Mouse (Mus musculus): ENCODE results near the gene Esrra. TPM values are rescaled to one million over a fixed set of nuclear protein-coding genes. Genes with fewer than 3 reads are reported as not detected.
"Not testable (repeated sequence)": the region's sequence is repeated elsewhere in the genome, so short reads cannot be mapped to it uniquely, and the experiment has no call there.

The Esrra gene
- polyA plus RNA-seq, 1 experiment from 2014 or later, result 20.8 TPM

DNA sequence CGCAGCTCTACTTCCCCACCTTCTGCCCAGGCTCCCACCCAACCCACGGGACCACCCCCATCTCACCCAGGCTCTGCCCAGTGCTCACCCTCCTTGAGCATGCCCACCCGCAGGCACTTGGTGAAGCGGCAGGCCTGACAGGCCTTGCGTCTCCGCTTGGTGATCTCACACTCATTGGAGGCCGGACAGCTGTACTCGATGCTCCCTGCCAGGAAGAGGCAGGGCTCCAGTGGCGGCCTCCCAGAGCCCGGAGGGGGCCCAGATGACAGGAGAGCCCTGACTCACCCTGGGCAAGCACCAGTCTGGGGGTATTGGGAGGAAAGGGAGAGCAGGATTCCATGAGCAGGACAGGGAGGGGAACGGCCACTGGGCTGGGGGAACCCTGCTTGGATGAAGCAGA, 7.6 kb downstream of the Esrra start:
- no peaks in the 10 kb centered on the region for H3K4me1 ChIP-seq (replicated peaks; ENCODE audit: control insufficient read depth, insufficient read depth)
- no peak overlapping the region for H3K4me2 ChIP-seq (replicated peaks; ENCODE audit: low read depth)
- H3K9me3 ChIP-seq (ENCODE audit: control insufficient read depth, low read length), result no peaks in the 10 kb centered on the region
- H3K27ac ChIP-seq (replicated peaks), result 0 out of 2 replicates have a peak overlapping the region, but pooled peaks have one; percentile 18
- DNase-seq (ENCODE audit: low spot score) (peak; percentile 14), ATAC-seq (ENCODE audit: low FRiP score, low TSS enrichment) (no peak)
- 0 out of 2 replicates have a peak overlapping the region, but pooled peaks have one; percentile 13 for H3K9ac ChIP-seq (ENCODE audit: low read length)
- no peak overlapping the region for H3K4me3 ChIP-seq (ENCODE audit: low read depth, low read length)
- WGBS, result 60% methylated on average over 11 of the region's 11 CpGs
- no peak for TF ChIP-seq CTCF (IDR thresholded peaks at IDR 0.05; ENCODE audit: low read depth)
- TF ChIP-seq EP300 (optimal IDR thresholded peaks at IDR 0.05), result no peak
- no peaks in the 10 kb centered on the region for H3K27me3 ChIP-seq (ENCODE audit: control insufficient read depth, insufficient read depth, low read length)
- peaks cover 15% of the 10 kb centered on the region for H3K36me3 ChIP-seq (ENCODE audit: control insufficient read depth, insufficient read depth, low read length)

DNA sequence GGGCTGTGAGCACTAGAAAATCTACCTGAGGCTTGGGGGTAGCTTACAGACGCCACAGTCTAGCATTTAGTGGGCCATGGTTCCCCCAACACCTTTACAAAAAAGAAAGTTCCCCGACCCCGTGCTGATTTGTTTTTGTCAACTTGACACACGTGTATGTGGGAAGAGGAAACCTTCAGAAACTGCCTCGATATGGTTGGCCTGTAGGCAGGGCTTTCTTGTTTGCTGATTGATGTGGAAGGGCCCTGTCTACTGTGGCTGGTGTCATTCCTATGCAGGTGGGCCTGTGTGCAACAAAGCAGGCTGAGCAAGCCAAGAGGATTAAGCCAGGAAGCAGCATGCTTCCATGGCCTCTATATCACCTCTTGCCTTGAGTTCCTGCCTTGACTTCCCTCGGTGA, 8.6 kb downstream of the Esrra start:
- Histone ChIP-seq H3K9ac (ENCODE audit: low read length) (no peak overlapping the region), H3K27ac (replicated peaks) (no peak overlapping the region), H3K9me3 (ENCODE audit: control insufficient read depth, low read length) (no peaks in the 10 kb centered on the region), H3K4me1 (replicated peaks; ENCODE audit: control insufficient read depth, insufficient read depth) (peaks cover 3% of the 10 kb centered on the region; the same call in 1 of the 2 replicates), H3K4me3 (ENCODE audit: low read depth, low read length) (no peak overlapping the region), H3K4me2 (replicated peaks; ENCODE audit: low read depth) (no peak overlapping the region), H3K36me3 (ENCODE audit: control insufficient read depth, insufficient read depth, low read length) (peaks cover 15% of the 10 kb centered on the region), H3K27me3 (ENCODE audit: control insufficient read depth, insufficient read depth, low read length) (no peaks in the 10 kb centered on the region)
- ATAC-seq (ENCODE audit: low FRiP score, low TSS enrichment) (no peak), DNase-seq (ENCODE audit: low spot score) (no peak)
- TF ChIP-seq EP300 (optimal IDR thresholded peaks at IDR 0.05), result no peak
- TF ChIP-seq CTCF (IDR thresholded peaks at IDR 0.05; ENCODE audit: low read depth), result no peak
- whole genome bisulfite sequencing, result 72% methylated on average over 6 of the region's 6 CpGs

DNA sequence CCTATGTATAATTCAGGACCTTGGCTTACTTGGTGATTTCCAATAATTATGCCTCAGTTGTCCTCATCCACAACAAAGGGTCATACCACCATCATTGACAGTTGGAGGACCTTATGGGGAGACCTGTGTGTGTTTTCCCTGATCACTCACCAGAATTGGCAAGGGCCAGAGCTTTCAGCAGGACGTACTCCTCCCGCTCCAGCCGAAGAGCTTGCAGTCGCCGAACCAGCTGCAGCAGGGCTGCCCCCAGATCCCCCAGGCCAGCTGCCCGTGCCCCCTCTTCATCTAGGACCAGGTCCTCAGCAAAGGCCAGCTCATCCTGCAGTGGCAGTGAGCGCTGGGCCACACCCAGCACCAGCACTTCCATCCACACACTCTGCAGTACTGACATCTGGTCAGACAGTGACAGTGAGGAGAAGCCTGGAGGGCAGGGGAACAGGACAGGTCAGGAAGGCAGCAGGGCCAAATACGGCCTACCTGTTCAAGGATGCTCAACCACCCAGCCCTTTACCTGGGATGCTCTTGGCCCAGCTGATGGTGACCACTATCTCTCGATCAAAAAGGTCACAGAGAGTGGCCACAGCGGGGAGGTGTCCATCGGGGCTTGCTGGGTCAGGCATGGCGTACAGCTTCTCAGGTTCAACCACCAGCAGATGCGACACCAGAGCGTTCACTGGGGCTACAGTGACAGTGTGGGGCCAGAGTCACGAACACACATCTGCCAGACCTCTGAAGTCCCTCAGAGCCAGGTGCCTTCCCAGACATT, 9.2 kb downstream of the Esrra start:
- TF ChIP-seq CTCF (IDR thresholded peaks at IDR 0.05; ENCODE audit: low read depth), result no peak
- TF ChIP-seq EP300 (optimal IDR thresholded peaks at IDR 0.05), result no peak
- no peak overlapping the region for H3K4me2 ChIP-seq (replicated peaks; ENCODE audit: low read depth)
- H3K4me1 ChIP-seq (replicated peaks; ENCODE audit: control insufficient read depth, insufficient read depth), result peaks cover 4% of the 10 kb centered on the region; the same call in 1 of the 2 replicates
- H3K9me3 ChIP-seq (ENCODE audit: control insufficient read depth, low read length), result no peaks in the 10 kb centered on the region
- H3K9ac ChIP-seq (ENCODE audit: low read length), result no peak overlapping the region
- peak; percentile 16 for DNase-seq (ENCODE audit: low spot score)
- peaks cover 15% of the 10 kb centered on the region for H3K36me3 ChIP-seq (ENCODE audit: control insufficient read depth, insufficient read depth, low read length)
- no peak overlapping the region for H3K4me3 ChIP-seq (ENCODE audit: low read depth, low read length)
- no peaks in the 10 kb centered on the region for H3K27me3 ChIP-seq (ENCODE audit: control insufficient read depth, insufficient read depth, low read length)
- 94% methylated on average over 15 of the region's 15 CpGs for WGBS
- no peak for ATAC-seq (ENCODE audit: low FRiP score, low TSS enrichment)
- H3K27ac ChIP-seq (replicated peaks), result no peak overlapping the region

DNA sequence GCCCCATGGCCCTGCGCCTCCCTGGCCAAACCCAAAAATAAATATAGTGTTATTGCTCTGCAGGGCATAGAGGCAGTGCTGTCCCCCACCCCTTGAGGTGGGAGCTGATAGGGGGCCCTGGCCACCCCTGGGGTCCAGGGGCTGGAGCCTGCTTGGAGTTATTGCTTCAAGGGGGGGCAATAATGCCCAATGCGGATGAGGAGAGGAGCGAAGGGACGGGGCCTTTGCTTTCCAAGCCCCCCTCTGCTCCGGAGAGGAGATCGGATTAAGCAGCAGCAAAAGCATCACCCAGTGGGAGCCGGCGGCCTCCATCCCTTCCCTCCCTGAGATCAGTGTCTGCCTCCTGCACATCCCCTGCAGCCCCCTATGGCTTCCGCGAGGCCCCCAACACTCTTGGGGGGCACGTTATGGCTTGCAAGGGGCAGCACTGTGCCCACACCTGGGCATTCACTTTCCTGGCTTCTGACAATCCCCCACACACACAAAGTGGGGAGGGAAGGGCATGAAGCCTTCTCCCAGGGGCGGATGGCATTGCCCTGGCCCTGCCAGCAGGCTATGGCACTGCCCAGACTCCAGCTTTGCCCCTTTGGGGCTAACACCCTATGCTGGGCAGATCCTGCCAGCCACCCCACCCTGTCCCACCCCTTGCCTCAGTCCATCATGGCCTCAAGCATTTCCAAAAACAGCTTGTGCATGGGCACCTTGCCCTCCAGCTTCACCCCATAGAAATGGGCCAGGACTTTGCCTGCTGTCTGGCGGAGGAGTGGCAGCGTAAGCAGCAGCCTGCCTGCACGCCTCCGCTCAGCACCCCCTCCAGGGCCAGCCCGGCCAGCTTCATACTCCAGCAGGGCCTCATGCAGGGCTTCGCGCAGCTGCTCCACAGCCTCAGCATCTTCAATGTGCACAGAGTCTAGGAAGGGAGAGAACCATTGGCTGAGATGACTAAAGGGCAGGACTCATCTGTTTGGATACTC, 10.2 kb downstream of the Esrra start:
- TF ChIP-seq CTCF (IDR thresholded peaks at IDR 0.05; ENCODE audit: low read depth), result no peak
- no peak for TF ChIP-seq EP300 (optimal IDR thresholded peaks at IDR 0.05)
- Histone ChIP-seq H3K27me3 (ENCODE audit: control insufficient read depth, insufficient read depth, low read length) (no peaks in the 10 kb centered on the region), H3K9ac (ENCODE audit: low read length) (peak overlapping the region; percentile 4; the same call in 1 of the 2 replicates), H3K9me3 (ENCODE audit: control insufficient read depth, low read length) (no peaks in the 10 kb centered on the region), H3K4me2 (replicated peaks; ENCODE audit: low read depth) (peak overlapping the region; percentile 25; the same call in 1 of the 2 replicates), H3K4me3 (ENCODE audit: low read depth, low read length) (no peak overlapping the region), H3K36me3 (ENCODE audit: control insufficient read depth, insufficient read depth, low read length) (peaks cover 15% of the 10 kb centered on the region), H3K27ac (replicated peaks) (0 out of 2 replicates have a peak overlapping the region, but pooled peaks have one; percentile 4), H3K4me1 (replicated peaks; ENCODE audit: control insufficient read depth, insufficient read depth) (peaks cover 4% of the 10 kb centered on the region; the same call in 1 of the 2 replicates)
- WGBS, result 85% methylated on average over 19 of the region's 19 CpGs
- ATAC-seq (ENCODE audit: low FRiP score, low TSS enrichment), result no peak
- peak; percentile 18 for DNase-seq (ENCODE audit: low spot score)

DNA sequence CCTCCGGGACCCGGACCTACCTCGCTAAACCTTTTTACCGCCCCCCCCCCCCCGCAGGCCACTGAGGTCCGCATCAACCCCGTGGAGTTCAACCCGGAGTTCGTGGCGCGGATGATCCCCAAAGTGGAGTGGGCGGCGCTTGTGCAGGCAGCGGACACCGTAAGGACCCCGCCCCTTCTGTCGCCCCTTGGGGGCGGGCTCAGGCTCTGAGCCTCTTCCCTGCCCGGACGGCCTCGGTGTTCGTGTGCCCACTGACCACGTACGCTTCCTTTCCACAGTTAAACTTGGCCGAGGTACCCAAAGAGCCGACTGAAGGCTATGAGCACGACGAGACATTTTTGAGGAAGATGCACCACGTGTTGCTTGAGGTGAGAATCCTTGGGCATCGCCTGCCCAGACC, 11.3 kb downstream of the Esrra start:
- DNase-seq (ENCODE audit: low spot score), result not testable (repeated sequence)

More for the DNA sequence above, 11.3 kb downstream of the Esrra start:
- H3K4me3 ChIP-seq (ENCODE audit: low read depth, low read length), result peak overlapping the region; percentile 57
- H3K4me1 ChIP-seq (replicated peaks; ENCODE audit: control insufficient read depth, insufficient read depth); H3K27me3 ChIP-seq (ENCODE audit: control insufficient read depth, insufficient read depth, low read length); H3K9me3 ChIP-seq (ENCODE audit: control insufficient read depth, low read length): not testable (repeated sequence)
- 1% methylated on average over 25 of the region's 30 CpGs for WGBS
- H3K36me3 ChIP-seq (ENCODE audit: control insufficient read depth, insufficient read depth, low read length), result peaks cover 22% of the 10 kb centered on the region
- peak; percentile 8; the same call in 1 of the 2 replicates for ATAC-seq (ENCODE audit: low FRiP score, low TSS enrichment)
- peak overlapping the region; percentile 63 for H3K4me2 ChIP-seq (replicated peaks; ENCODE audit: low read depth)
- H3K27ac ChIP-seq (replicated peaks), result peak overlapping the region; percentile 98
- H3K9ac ChIP-seq (ENCODE audit: low read length), result peak overlapping the region; percentile 64

All from stomach, postnatal 0 days (tissue).